Mouse (Mus musculus): Measurements from ENCODE around the gene Nmrk2.

- TF ChIP-seq CTCF (conservative IDR thresholded peaks at IDR 0.05; ENCODE audit: insufficient read depth, insufficient read length, low read depth, low read length) (no peak), POLR2A (IDR thresholded peaks at IDR 0.05; ENCODE audit: low read depth, low read length) (peak; percentile 99)
Observed at GRCm38 (mm10) chr10:81176466-81177271, 25.2 kb downstream of the Nmrk2 start, which contains the start of gene Eef2.
